Mouse (Mus musculus) liver, adult 2 months (tissue): ENCODE measurements around the gene Sos2.

ENCODE experiments used
- CTCF ChIP-seq: fragments of 200-500 bp; IDR thresholded peaks from 2 replicates; pipeline ENCODE4 v1.5.1; 2011; ENCODE audit warnings: low read depth, low read length, control low read depth
- POLR2A ChIP-seq: fragments of 200-500 bp; IDR thresholded peaks from 2 replicates; pipeline ENCODE4 v1.6.1; 2011; ENCODE audit warnings: low read length, control low read depth; ENCODE audit not compliant: insufficient read depth; ENCODE audit errors: extremely low read depth

GRCm38 (mm10) chr12:69573271-69573670, 108.4 kb downstream of the Sos2 start:
- TF ChIP-seq CTCF (no peak), POLR2A (no peak)
